Mouse (Mus musculus) kidney, postnatal 0 days (tissue): ENCODE measurements around the gene Gm6993. TPM values are rescaled to one million over a fixed set of nuclear protein-coding genes. Genes with fewer than 3 reads are reported as not detected.

ENCODE experiments used
- ATAC-seq: fragments of 200-750 bp; cut with Nextera tagmentation; replicated peaks from 2 replicates; pipeline ENCODE4 v1.8.0; 2017; ENCODE audit warnings: low read depth, moderate number of reproducible peaks, moderate TSS enrichment, moderate library complexity; ENCODE audit not compliant: low FRiP score
- DNase-seq: peaks from one replicate; pipeline ENCODE4 v3.0.0-alpha.2; 2016; ENCODE audit warnings: low spot score
- H3K27ac ChIP-seq: fragments of 300-500 bp; sonication (generic); 2 replicates; pipeline ENCODE4 v1.5.1; 2014; ENCODE audit warnings: mild to moderate bottlenecking
- H3K27me3 ChIP-seq: fragments of 300-500 bp; sonication (generic); 2 replicates; pipeline ENCODE4 v1.6.1; 2014; ENCODE audit warnings: low read length, mixed read lengths; ENCODE audit not compliant: insufficient read depth
- H3K36me3 ChIP-seq: fragments of 300-500 bp; sonication (generic); 2 replicates; pipeline ENCODE4 v1.6.1; 2014; ENCODE audit warnings: low read length, mixed read lengths; ENCODE audit not compliant: insufficient read depth
- H3K4me1 ChIP-seq: fragments of 300-500 bp; sonication (generic); replicated peaks from 2 replicates; pipeline ENCODE4 v1.6.1; 2014; ENCODE audit warnings: antibody characterized with exemption, low read length, mixed read lengths; ENCODE audit not compliant: insufficient read depth
- H3K4me2 ChIP-seq: fragments of 300-500 bp; sonication (generic); 2 replicates; pipeline ENCODE4 v1.6.1; 2014; ENCODE audit warnings: mild to moderate bottlenecking, low read length, moderate library complexity, mixed read lengths
- H3K4me3 ChIP-seq: fragments of 300-500 bp; sonication (generic); replicated peaks from 2 replicates; pipeline ENCODE4 v1.5.1; 2014; ENCODE audit warnings: low read depth, low read length
- H3K9ac ChIP-seq: fragments of 300-500 bp; sonication (generic); 2 replicates; pipeline ENCODE4 v1.6.1; 2014; ENCODE audit warnings: low read depth, low read length
- H3K9me3 ChIP-seq: fragments of 300-500 bp; sonication (generic); replicated peaks from 2 replicates; pipeline ENCODE4 v1.6.1; 2016; ENCODE audit warnings: low read length, inconsistent platforms, mixed read lengths
- CTCF ChIP-seq: IDR thresholded peaks from 2 replicates; pipeline ENCODE4 v1.5.1; 2016; ENCODE audit warnings: antibody characterized with exemption, low read depth, mild to moderate bottlenecking, moderate library complexity
- WGBS: fragments of 180-500 bp; shearing (Covaris S2); extraction: QIAGEN DNeasy Blood & Tissue Kit; methylation state at CpG from one replicate; pipeline ENCODE4 v1.1.7; 2014; 5-methylcytosine and 5-hydroxymethylcytosine counted together
- polyA plus RNA-seq: library from polyadenylated mRNA; unstranded; fragments of >200 nt; fragmentation: Nextera tagmentation; extraction: Ambion mirVana; gene quantifications from 2 replicates; pipeline ENCODE4 v1.2.1, GENCODE M21; 2015

Gm6993 gene
- polyA plus RNA-seq, 1 experiment from 2014 or later = not detected

DNA sequence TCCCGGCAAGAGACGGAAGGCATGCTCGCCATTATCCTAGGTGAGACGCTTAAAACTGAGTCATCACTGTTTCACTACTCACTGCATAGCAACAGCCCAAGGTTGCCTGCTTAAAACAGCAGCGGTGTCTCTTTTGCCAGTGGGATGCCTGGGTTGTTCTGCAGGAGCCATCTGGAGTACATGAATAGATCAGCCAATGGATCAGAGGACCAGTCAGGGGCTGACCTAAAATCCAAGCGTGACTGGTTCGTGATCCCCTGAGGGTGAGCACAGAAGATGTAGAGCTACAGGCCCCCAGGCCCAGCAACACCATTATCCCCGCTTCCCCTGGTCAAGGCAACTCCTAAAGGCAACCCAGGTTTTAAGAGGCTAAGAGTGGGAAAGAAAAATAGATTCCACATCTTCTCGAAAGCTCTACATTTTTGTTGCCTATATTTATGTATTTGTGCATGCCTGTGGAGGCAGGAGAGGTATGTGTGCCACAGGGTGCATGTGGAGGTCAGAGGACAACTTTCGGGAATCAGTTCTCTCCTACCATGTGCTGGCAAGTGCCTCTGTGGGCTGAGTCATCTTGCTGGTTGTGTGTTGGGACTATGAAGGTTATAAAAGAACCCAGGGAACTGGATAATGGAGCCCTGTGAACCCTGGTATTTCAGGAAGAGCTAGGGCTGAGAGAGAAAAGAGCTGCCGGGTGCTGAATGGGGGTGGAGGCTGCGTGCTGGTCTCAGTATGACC lies 3.5 kb upstream of the Gm6993 start:
- H3K9ac ChIP-seq = no peak overlapping the region
- no peak overlapping the region for H3K4me3 ChIP-seq
- H3K27ac ChIP-seq = no peak overlapping the region
- no peak for TF ChIP-seq CTCF
- ATAC-seq (no peak), DNase-seq (no peak)
- 62% methylated on average over 12 of the region's 12 CpGs for WGBS
- no peaks in the 10 kb centered on the region for H3K27me3 ChIP-seq
- no peaks in the 10 kb centered on the region for H3K36me3 ChIP-seq
- H3K4me1 ChIP-seq = 0 out of 2 replicates have a peak, but pooled peaks cover 4% of the 10 kb centered on the region
- no peaks in the 10 kb centered on the region for H3K9me3 ChIP-seq
- no peak overlapping the region for H3K4me2 ChIP-seq

- 68% methylated on average over 3 of the region's 3 CpGs for WGBS
- Histone ChIP-seq H3K9ac (no peak overlapping the region), H3K4me1 (no peaks in the 10 kb centered on the region), H3K4me2 (no peak overlapping the region), H3K4me3 (no peak overlapping the region), H3K27me3 (no peaks in the 10 kb centered on the region), H3K9me3 (no peaks in the 10 kb centered on the region), H3K36me3 (no peaks in the 10 kb centered on the region), H3K27ac (no peak overlapping the region)
- no peak for ATAC-seq
- DNase-seq = no peak
- no peak for TF ChIP-seq CTCF
Observed at GRCm38 (mm10) chr12:31239031-31239583, 1.5 kb upstream of the Gm6993 start.

GRCm38 (mm10) chr12:31239798-31240197 lies 772 bp upstream of the Gm6993 start:
- Histone ChIP-seq H3K36me3 (no peaks in the 10 kb centered on the region), H3K4me3 (no peak overlapping the region), H3K9me3 (no peaks in the 10 kb centered on the region), H3K4me2 (no peak overlapping the region), H3K9ac (no peak overlapping the region), H3K27me3 (no peaks in the 10 kb centered on the region), H3K4me1 (no peaks in the 10 kb centered on the region), H3K27ac (no peak overlapping the region)
- no peak for ATAC-seq
- no peak for TF ChIP-seq CTCF
- DNase-seq = no peak
- 39% methylated on average over 4 of the region's 4 CpGs for WGBS

DNA sequence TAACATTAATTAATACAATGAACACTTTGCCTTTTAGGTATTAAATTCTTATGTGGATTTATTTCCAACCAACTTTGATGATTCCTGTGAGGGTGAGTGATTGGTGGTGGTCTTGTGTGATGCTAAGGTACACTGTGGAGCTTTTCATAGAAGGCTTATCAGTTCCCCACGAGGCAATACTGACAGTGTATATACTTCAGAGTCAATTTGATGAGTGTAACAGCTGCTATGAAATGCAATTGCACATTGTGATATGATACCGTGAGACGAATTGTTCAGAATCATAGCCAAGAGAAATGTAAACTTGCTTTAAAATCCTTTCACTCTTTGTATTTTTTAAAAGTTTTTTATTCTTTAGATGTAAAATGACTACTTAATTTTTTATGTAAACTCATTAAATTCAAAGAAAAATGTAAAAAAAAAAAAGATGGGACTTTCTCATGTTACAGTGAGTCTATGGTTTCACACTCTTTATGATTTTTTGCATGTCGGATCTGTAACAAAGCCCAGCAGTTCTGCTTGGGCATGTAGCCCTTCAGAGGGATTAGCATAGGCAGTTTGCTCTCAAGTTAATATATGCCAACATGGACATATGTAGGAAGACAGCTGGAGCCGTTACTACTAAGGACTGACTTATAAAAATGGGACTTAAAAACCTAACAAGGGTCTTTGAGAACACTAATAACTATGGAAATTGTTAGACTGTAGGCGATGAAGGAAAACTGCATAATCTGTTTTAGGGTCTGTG lies 1.2 kb downstream of the Gm6993 start:
- H3K4me3 ChIP-seq = no peak overlapping the region
- DNase-seq (no peak), ATAC-seq (no peak)
- 79% methylated on average over 6 of the region's 6 CpGs for WGBS
- H3K4me1 ChIP-seq = no peaks in the 10 kb centered on the region
- no peaks in the 10 kb centered on the region for H3K27me3 ChIP-seq
- no peak for TF ChIP-seq CTCF
- H3K9me3 ChIP-seq = no peaks in the 10 kb centered on the region
- H3K27ac ChIP-seq = no peak overlapping the region
- H3K4me2 ChIP-seq = no peak overlapping the region
- H3K9ac ChIP-seq = no peak overlapping the region
- H3K36me3 ChIP-seq = no peaks in the 10 kb centered on the region

DNA sequence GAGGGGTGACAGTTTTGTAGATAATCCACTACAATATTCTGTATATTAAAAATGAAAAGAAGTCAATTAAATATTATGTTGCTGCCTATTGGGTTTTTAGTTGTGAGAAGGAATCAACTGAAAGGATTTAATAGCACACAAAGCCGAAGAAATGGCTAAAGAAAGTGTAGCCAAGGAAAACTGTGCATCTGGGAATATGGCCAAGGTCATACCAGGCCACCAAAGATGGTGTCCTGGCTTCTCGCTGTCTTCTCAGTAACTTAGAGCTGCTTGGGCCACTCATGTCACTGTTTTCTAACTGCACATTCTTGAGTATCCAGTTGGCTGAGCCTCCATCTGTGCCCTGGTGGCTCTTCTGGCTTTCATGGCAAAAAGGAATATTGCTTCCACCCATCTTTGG lies 3.4 kb downstream of the Gm6993 start:
- Histone ChIP-seq H3K9me3 (no peaks in the 10 kb centered on the region), H3K27me3 (no peaks in the 10 kb centered on the region), H3K4me2 (no peak overlapping the region), H3K4me3 (no peak overlapping the region), H3K9ac (no peak overlapping the region), H3K36me3 (no peaks in the 10 kb centered on the region), H3K27ac (no peak overlapping the region), H3K4me1 (peaks cover 15% of the 10 kb centered on the region)
- ATAC-seq = no peak
- TF ChIP-seq CTCF = no peak
- 53% methylated on average over 2 of the region's 2 CpGs for WGBS
- DNase-seq = no peak

DNA sequence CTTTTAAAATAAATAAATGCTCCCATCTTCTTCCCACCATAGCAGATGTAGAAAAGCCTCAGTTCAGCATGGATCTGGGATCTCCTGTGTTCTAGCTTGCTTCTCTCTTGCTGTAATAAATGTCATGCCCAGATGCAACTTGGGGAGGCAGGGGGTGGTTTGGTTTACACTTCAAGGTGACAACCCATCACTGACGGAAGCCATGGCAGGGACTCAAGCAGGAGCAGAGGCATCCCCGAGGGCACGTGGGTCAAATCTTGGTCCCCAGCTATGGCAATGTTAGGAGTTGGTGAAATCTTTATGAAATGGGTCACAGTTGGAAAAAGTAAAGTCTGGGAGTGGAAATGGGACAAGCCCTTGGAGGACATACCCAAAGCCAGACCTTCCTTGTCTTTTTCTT lies 4.1 kb downstream of the Gm6993 start:
- Histone ChIP-seq H3K36me3 (no peaks in the 10 kb centered on the region), H3K27me3 (no peaks in the 10 kb centered on the region), H3K4me3 (no peak overlapping the region), H3K9ac (no peak overlapping the region), H3K9me3 (no peaks in the 10 kb centered on the region), H3K4me1 (peaks cover 17% of the 10 kb centered on the region), H3K4me2 (no peak overlapping the region), H3K27ac (no peak overlapping the region)
- TF ChIP-seq CTCF = no peak
- ATAC-seq (no peak), DNase-seq (no peak)
- 96% methylated on average over 3 of the region's 3 CpGs for WGBS
